Mouse (Mus musculus) thymus, adult 2 months (tissue): ENCODE measurements around the gene Cep57l1. TPM values are rescaled to one million over a fixed set of nuclear protein-coding genes. Genes with fewer than 3 reads are reported as not detected.

Source experiments
- DNase-seq: peaks from one replicate; pipeline ENCODE4 v3.0.0; 2021
- H3K27ac ChIP-seq: fragments of 200-500 bp; 2 replicates; pipeline ENCODE4 v1.5.1; 2012; ENCODE audit warnings: low read length, control low read depth; ENCODE audit not compliant: control insufficient read depth, insufficient read depth
- H3K27me3 ChIP-seq: fragments of 200-500 bp; 2 replicates; pipeline ENCODE4 v1.6.1; 2012; ENCODE audit warnings: mild to moderate bottlenecking, low read length, moderate library complexity, mixed read lengths; ENCODE audit not compliant: control insufficient read depth, insufficient read depth
- H3K36me3 ChIP-seq: fragments of 200-500 bp; 2 replicates; pipeline ENCODE4 v1.6.1; 2012; ENCODE audit warnings: mild to moderate bottlenecking, low read length, moderate library complexity; ENCODE audit not compliant: control insufficient read depth, insufficient read depth
- H3K4me1 ChIP-seq: fragments of 200-500 bp; replicated peaks from 2 replicates; pipeline ENCODE4 v1.6.1; 2012; ENCODE audit warnings: low read length; ENCODE audit not compliant: control insufficient read depth, insufficient read depth
- H3K4me3 ChIP-seq: fragments of 200-500 bp; 2 replicates; pipeline ENCODE4 v1.5.1; 2012; ENCODE audit warnings: mild to moderate bottlenecking, low read length, control low read depth, moderate library complexity; ENCODE audit not compliant: control insufficient read depth, insufficient read depth
- CTCF ChIP-seq: fragments of 200-500 bp; IDR thresholded peaks from 2 replicates; pipeline ENCODE4 v1.5.1; 2012; ENCODE audit warnings: mild to moderate bottlenecking, control low read depth, low read length, moderate library complexity, borderline replicate concordance; ENCODE audit not compliant: control insufficient read depth, poor library complexity, insufficient read depth; ENCODE audit errors: extremely low read depth
- POLR2A ChIP-seq: fragments of 200-500 bp; IDR thresholded peaks from 2 replicates; pipeline ENCODE4 v1.6.1; 2012; ENCODE audit warnings: mild to moderate bottlenecking, low read length, control low read depth, moderate library complexity; ENCODE audit not compliant: control insufficient read depth, poor library complexity, insufficient read depth; ENCODE audit errors: extremely low read depth
- WGBS: fragments of 180-500 bp; shearing (Covaris S2); methylation state at CpG from one replicate; pipeline ENCODE4 v1.1.7; 2018; 5-methylcytosine and 5-hydroxymethylcytosine counted together
- polyA plus RNA-seq: library from polyadenylated mRNA; depleted of rRNA; stranded (reverse); fragments of >200 nt; gene quantifications from 2 replicates; pipeline ENCODE4 v1.2.3, GENCODE M21; 2012

The Cep57l1 gene
- polyA plus RNA-seq, 1 experiment: 6.5 TPM

DNA sequence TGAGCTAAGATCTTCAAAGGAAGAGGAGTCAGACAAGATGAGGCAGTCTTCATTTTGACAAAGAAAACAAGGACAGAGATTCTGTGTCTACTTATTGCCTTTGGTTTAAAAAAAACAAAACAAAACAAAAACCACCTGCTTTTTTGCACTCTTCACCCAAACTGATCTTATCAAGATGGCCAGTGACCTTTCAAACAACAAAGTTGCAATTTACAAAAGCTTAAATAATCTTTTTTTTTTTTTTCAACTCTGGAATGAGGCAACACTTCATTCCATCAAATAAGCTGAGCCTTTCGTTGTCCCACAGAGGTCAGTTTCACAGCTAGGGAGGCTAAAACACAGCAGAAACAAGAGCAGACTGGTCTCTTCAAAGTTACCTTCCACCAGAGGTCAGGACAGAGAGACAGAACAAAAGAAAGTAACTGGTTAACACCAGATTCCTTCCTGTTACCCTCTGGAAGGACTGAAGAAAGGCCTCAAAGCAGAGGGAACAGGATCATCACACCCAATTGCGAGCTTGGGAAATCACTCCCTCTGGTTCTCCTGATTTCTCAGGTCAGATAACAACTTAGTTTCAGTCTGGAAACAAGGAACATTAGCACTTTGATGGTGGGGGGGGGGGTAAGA, 3.8 kb downstream of the Cep57l1 start:
- no peak for TF ChIP-seq POLR2A
- no peak for TF ChIP-seq CTCF
- Histone ChIP-seq H3K36me3 (peaks cover 10% of the 10 kb centered on the region), H3K4me3 (no peak overlapping the region), H3K27ac (no peak overlapping the region), H3K4me1 (0 out of 2 replicates have a peak, but pooled peaks cover 3% of the 10 kb centered on the region), H3K27me3 (no peaks in the 10 kb centered on the region)
- 100% methylated on average over 2 of the region's 2 CpGs for WGBS
- no peak for DNase-seq

DNA sequence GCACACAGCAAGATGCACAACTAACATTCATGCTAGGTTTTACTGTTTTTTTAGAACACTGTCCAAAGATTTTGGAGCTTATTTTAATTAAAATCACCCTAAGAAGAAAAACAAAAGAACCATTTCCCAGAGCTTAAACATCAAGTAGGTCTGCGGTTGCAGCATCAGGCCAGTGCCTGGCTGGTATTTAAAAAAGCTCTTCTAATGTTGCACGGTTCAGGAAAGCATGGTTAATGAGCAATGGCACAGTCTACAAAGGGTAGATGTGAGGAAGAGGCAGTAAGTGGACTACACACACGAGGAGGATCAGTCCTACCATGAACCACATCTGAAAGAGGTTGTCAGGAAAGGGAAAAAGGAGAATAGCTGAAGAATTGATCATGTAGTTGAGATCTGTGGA, 5.0 kb downstream of the Cep57l1 start:
- TF ChIP-seq CTCF: no peak
- TF ChIP-seq POLR2A: no peak
- Histone ChIP-seq H3K4me1 (0 out of 2 replicates have a peak, but pooled peaks cover 3% of the 10 kb centered on the region), H3K36me3 (peaks cover 14% of the 10 kb centered on the region), H3K4me3 (no peak overlapping the region), H3K27ac (no peak overlapping the region), H3K27me3 (no peaks in the 10 kb centered on the region)
- DNase-seq: no peak
- WGBS: 71% methylated on average over 3 of the region's 3 CpGs

DNA sequence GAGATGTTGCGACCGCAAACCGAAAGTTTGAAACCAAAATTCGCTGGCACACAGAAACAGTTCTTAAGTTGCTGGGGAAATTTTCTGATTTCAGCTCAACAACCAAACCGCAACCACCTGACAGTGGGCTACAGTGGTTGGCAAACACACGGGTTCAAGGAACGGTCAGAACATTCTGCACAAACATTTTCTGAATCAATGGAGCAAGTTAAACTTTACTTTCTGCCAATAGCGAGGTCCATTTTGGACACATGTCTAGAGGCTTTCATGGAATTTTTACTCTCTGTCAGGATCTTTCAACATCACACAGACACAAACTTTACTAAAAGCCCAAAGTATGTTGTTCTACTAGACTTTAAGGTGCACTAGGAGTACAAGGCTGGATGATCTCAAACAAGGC, 6.2 kb downstream of the Cep57l1 start:
- H3K27ac ChIP-seq: no peak overlapping the region
- H3K27me3 ChIP-seq: no peaks in the 10 kb centered on the region
- peaks cover 14% of the 10 kb centered on the region for H3K36me3 ChIP-seq
- H3K4me1 ChIP-seq: no peaks in the 10 kb centered on the region
- TF ChIP-seq CTCF: no peak
- no peak for TF ChIP-seq POLR2A
- WGBS: 97% methylated on average over 8 of the region's 8 CpGs
- DNase-seq: no peak
- no peak overlapping the region for H3K4me3 ChIP-seq

DNA sequence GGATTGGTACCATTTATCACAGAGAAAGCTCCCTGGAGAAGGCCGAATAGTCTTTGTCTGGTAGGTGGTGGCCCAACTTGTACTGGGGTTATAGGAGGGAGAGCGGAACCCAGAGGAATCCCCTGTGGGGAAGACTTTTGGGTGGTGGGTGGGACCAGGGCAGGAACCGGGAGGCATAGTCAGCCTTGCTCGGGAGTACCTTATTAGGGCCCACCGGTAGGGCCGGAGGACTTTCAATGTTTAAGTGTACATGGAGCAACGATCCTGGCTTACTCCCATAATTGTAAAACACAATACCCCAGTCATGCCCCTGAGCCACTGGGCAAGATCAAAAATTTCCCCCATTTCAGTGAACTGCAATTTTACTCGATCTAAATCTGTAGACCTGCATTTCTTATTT, 12.4 kb downstream of the Cep57l1 start:
- 95% methylated on average over 8 of the region's 8 CpGs for WGBS
- TF ChIP-seq CTCF: no peak
- no peak for TF ChIP-seq POLR2A
- H3K36me3 ChIP-seq: peaks cover 10% of the 10 kb centered on the region

DNA sequence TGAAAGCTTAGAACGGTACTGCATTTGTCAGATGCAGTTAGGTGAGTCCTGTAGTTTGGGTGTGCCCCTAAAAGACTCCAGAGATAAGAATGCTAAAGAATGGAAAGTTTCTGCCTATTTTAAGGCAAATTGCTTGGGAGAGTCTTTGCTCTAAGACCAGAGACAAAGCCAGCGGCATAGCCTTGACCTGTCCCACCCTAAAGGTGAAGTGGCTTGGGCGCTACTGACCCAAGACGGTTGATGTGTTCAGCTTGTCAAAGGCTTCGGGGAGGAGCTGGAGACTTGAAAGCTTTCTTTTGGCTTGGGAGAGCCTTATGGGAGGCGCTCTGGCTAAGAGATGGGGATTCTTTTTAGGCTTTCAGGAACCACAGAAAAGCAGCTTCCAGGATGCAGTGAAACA, 17.3 kb downstream of the Cep57l1 start:
- no peak for DNase-seq
- WGBS: 98% methylated on average over 6 of the region's 6 CpGs
- Histone ChIP-seq H3K4me3 (no peak overlapping the region), H3K27ac (no peak overlapping the region), H3K4me1 (no peaks in the 10 kb centered on the region), H3K27me3 (no peaks in the 10 kb centered on the region), H3K36me3 (no peaks in the 10 kb centered on the region)
- TF ChIP-seq CTCF: no peak
- no peak for TF ChIP-seq POLR2A

More for the DNA sequence above, 12.4 kb downstream of the Cep57l1 start:
- no peak overlapping the region for H3K27ac ChIP-seq
- H3K4me3 ChIP-seq: no peak overlapping the region
- no peaks in the 10 kb centered on the region for H3K27me3 ChIP-seq
- no peak for DNase-seq
- H3K4me1 ChIP-seq: no peaks in the 10 kb centered on the region

GRCm38 (mm10) chr10:41767254-41767653, 42.4 kb downstream of the Cep57l1 start:
- 56% methylated on average over 6 of the region's 6 CpGs for WGBS

GRCm38 (mm10) chr10:41766280-41766679, 43.4 kb downstream of the Cep57l1 start:
- Histone ChIP-seq H3K4me3 (no peak overlapping the region), H3K36me3 (no peaks in the 10 kb centered on the region), H3K27me3 (no peaks in the 10 kb centered on the region), H3K4me1 (no peaks in the 10 kb centered on the region), H3K27ac (no peak overlapping the region)
- TF ChIP-seq CTCF: no peak
- TF ChIP-seq POLR2A: no peak
- WGBS: 96% methylated on average over 4 of the region's 4 CpGs
- DNase-seq: no peak

More at GRCm38 (mm10) chr10:41767254-41767653, 42.4 kb downstream of the Cep57l1 start:
- Histone ChIP-seq H3K27ac (no peak overlapping the region), H3K36me3 (no peaks in the 10 kb centered on the region), H3K4me1 (no peaks in the 10 kb centered on the region), H3K4me3 (no peak overlapping the region), H3K27me3 (no peaks in the 10 kb centered on the region)
- no peak for DNase-seq
- TF ChIP-seq CTCF (no peak), POLR2A (no peak)

- Histone ChIP-seq H3K4me1 (no peaks in the 10 kb centered on the region), H3K27ac (no peak overlapping the region), H3K27me3 (no peaks in the 10 kb centered on the region), H3K4me3 (no peak overlapping the region), H3K36me3 (no peaks in the 10 kb centered on the region)
- WGBS: 97% methylated on average over 4 of the region's 4 CpGs
- TF ChIP-seq CTCF (no peak), POLR2A (no peak)
- DNase-seq: no peak
Observed at GRCm38 (mm10) chr10:41765586-41765985, 44.1 kb downstream of the Cep57l1 start.
